7 mouse cellular contexts compared by ENCODE assay signal in the genomic region with DNA sequence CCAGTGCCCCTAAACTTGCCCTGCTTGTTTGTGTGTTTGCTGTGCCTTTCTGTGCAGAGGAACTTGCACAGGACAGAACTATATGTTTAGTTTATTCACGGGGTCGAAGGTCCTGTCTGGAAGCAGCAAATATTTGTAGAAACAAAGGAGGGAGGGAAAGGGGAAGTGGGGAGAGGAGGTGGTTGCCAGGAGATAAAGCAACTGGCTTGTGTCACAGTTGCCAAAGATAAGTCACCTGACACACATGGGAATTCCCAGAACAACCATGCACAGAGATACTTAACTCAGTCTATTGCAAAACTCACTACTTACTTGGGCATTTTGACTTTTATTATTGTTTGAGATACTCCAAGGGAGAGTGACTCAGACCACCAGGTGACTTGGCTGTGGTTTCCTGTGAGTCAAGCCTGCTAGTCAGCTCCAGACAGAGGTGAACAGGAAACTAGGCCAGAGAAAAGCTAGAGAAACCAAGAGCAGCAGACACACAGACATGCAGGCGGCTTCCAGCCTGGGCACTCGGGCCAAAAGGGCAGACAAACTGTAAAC.
A peak's percentile ranks its signal among the peaks of the same experiment; 100 is the strongest.
DNase-seq lines count a peak whose midpoint lies in the region; ATAC-seq and TF ChIP-seq lines count a peak whose summit lies in the region.

No protein-coding gene starts in this region.

- H3K4me1 ChIP-seq in G1E (ENCODE audit: insufficient read depth, low read depth, low read length): peaks cover 50% of the 10 kb centered on the region
- H3K4me1 ChIP-seq in heart, embryonic 14.5 days (ENCODE audit: control insufficient read depth in 2 of 2, insufficient read depth in 2 of 2, low read length in 2 of 2): peaks cover 14 to 25% of the 10 kb centered on the region in 2 experiments
- peaks cover 24% of the 10 kb centered on the region for H3K4me1 ChIP-seq in limb, embryonic 13.5 days

- H3K27me3 ChIP-seq in G1E (ENCODE audit: insufficient read depth, low read length) (peaks cover 10% of the 10 kb centered on the region), myocyte (ENCODE audit: control insufficient read depth, insufficient read depth, insufficient read length) (no peaks in the 10 kb centered on the region)
- no peaks in the 10 kb centered on the region for H3K27me3 ChIP-seq in heart, embryonic 14.5 days (ENCODE audit: control insufficient read depth, insufficient read depth, low read length)
- H3K27me3 ChIP-seq in limb, embryonic 13.5 days: no peaks in the 10 kb centered on the region

- peak; percentile 84 for ATAC-seq in G1E (ENCODE audit: extremely low read depth, insufficient number of reproducible peaks, low FRiP score, poor library complexity, severe bottlenecking)
- ATAC-seq in heart, embryonic 14.5 days (ENCODE audit: insufficient number of reproducible peaks, insufficient read depth, low FRiP score, low read depth): peak; percentile 48
- no peak for ATAC-seq in limb, embryonic 13.5 days (ENCODE audit: low FRiP score, low read depth)

- no peak overlapping the region for H3ac ChIP-seq in myocyte (ENCODE audit: control insufficient read depth, insufficient read length)

- no peaks in the 10 kb centered on the region for H3K9me3 ChIP-seq in G1E (replicated peaks)
- H3K9me3 ChIP-seq in heart, embryonic 14.5 days (ENCODE audit: control insufficient read depth, low read length): no peaks in the 10 kb centered on the region
- H3K9me3 ChIP-seq in limb, embryonic 13.5 days: no peaks in the 10 kb centered on the region

- DNase-seq in G1E (ENCODE audit: low spot score): peak; percentile 57
- peak; percentile 65 for DNase-seq in adrenal gland, postnatal 10 days
- DNase-seq in testis, postnatal 10 days (ENCODE audit: low spot score): no peak
- no peak for DNase-seq in left cerebral cortex, adult 2 months (ENCODE audit: extremely low spot score in 1 of 2, low spot score in 2 of 2)

- no peak for TF ChIP-seq CTCF in G1E (IDR thresholded peaks at IDR 0.05; ENCODE audit: low read depth, low read length)
- no peak for TF ChIP-seq CTCF in left cerebral cortex, adult 2 months (IDR thresholded peaks at IDR 0.05)

- 25% methylated on average over 4 of the region's 4 CpGs for WGBS in heart, embryonic 14.5 days
- 49% methylated on average over 4 of the region's 4 CpGs for whole genome bisulfite sequencing in limb, embryonic 13.5 days

- intact Hi-C loops in left cerebral cortex, adult 2 months (cut with DNase I): loop anchor here (5.0 to 10.0 kb wide), 3 partner anchors 81 to 172 kb away; no protein-coding TSS in a partner anchor

- TF ChIP-seq POLR2A in myocyte (IDR thresholded peaks at IDR 0.05; ENCODE audit: insufficient read length, low read depth): no peak

- no peak overlapping the region for H3K4me2 ChIP-seq in heart, embryonic 14.5 days (ENCODE audit: low read length)
- no peak overlapping the region for H3K4me2 ChIP-seq in limb, embryonic 13.5 days (replicated peaks)
- H3K4me2 ChIP-seq in myocyte (ENCODE audit: low read depth): peak overlapping the region; percentile 77

- no peaks in the 10 kb centered on the region for H3K36me3 ChIP-seq in G1E (replicated peaks)
- no peaks in the 10 kb centered on the region for H3K36me3 ChIP-seq in heart, embryonic 14.5 days (ENCODE audit: control insufficient read depth, insufficient read depth, low read length)
- H3K36me3 ChIP-seq in limb, embryonic 13.5 days: no peaks in the 10 kb centered on the region
- no peaks in the 10 kb centered on the region for H3K36me3 ChIP-seq in myocyte (ENCODE audit: control insufficient read depth, insufficient read depth)

- H3K79me2 ChIP-seq in myocyte (ENCODE audit: control insufficient read depth, insufficient read depth): no peaks in the 10 kb centered on the region

- H3K4me3 ChIP-seq in G1E (ENCODE audit: low read depth, low read length): no peak overlapping the region; the same call in 1 of the 2 replicates
- H3K4me3 ChIP-seq in heart, embryonic 14.5 days (ENCODE audit: control insufficient read depth in 1 of 2, insufficient read depth in 1 of 2, low read depth in 1 of 2, low read length in 2 of 2): no peak overlapping the region
- no peak overlapping the region for H3K4me3 ChIP-seq in limb, embryonic 13.5 days
- H3K4me3 ChIP-seq in myocyte: no peak overlapping the region
- no peak overlapping the region for H3K4me3 ChIP-seq in left cerebral cortex, adult 2 months

- no peak overlapping the region for H3K9ac ChIP-seq in heart, embryonic 14.5 days (ENCODE audit: low read length)
- H3K9ac ChIP-seq in limb, embryonic 13.5 days: no peak overlapping the region

- H3K27ac ChIP-seq in heart, embryonic 14.5 days (replicated peaks in 1 of 2; ENCODE audit: control insufficient read depth in 1 of 2, insufficient read depth in 1 of 2, low read depth in 2 of 2, low read length in 2 of 2): peak overlapping the region; percentile 64 to 66
- peak overlapping the region; percentile 29; the same call in 1 of the 2 replicates for H3K27ac ChIP-seq in limb, embryonic 13.5 days
- H3K27ac ChIP-seq in left cerebral cortex, adult 2 months: no peak overlapping the region

TF ChIP-seq in myocyte, 11 proteins besides CTCF, POLR2A, EP300 and RAD21:
- TF ChIP-seq POLR2AphosphoS2 (IDR thresholded peaks at IDR 0.05; ENCODE audit: insufficient read length, low read depth) (no peak), USF1 (IDR thresholded peaks at IDR 0.05; ENCODE audit: low read depth) (peak; percentile 72), CEBPB (IDR thresholded peaks at IDR 0.05; ENCODE audit: insufficient read depth, poor library complexity, severe bottlenecking) (peak; percentile 89)

Comparison
In these comparisons a context has a peak if more than half of its experiments do, and no peak if none do; other contexts are left out.
1. DNase-seq: peak in G1E (single experiment) and adrenal gland, postnatal 10 days (single experiment); none in testis, postnatal 10 days (single experiment) and left cerebral cortex, adult 2 months (0 of 2).